8 mouse cellular contexts compared by ENCODE assay signal in the genomic region with DNA sequence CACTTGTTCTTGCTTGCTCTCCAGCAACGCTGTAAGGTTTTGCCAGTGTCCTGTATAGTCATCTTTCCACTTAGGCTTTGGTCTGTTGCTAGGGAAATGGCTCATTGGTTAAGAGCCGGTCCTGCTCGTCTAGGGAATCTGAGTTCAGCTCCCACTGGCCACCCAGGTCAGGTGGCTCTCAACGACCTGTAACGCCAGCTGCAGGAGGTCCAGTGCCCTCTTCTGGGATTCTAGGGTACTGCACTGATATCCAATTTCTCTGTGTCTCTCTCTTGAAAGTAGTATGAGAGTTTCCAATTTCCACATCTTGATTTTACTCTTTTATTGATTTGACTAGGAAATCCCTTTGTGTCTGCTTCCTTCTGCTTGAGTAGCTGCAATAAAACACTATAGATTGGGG. TPM values are rescaled to one million over a fixed set of nuclear protein-coding genes. Genes with fewer than 3 reads are reported as not detected.
A peak's percentile ranks its signal among the peaks of the same experiment; 100 is the strongest.
DNase-seq lines count a peak whose midpoint lies in the region; TF ChIP-seq lines count a peak whose summit lies in the region.
"Had no signal": no experiment of that assay in that cellular context is flagged by ENCODE, and none has a peak within 500 bp of the region (broad histone marks: within the 10 kb centered on the region; RNA-seq: fewer than 3 reads in every experiment).

No protein-coding gene starts in this region.

- DNase-seq in left cerebral cortex, adult 18-20 months (ENCODE audit: low spot score in 2 of 2): peak; percentile 12 to 33
- no peak for DNase-seq in left cerebral cortex, postnatal 14 days (ENCODE audit: low spot score in 2 of 2)
- DNase-seq in ES-CJ7 (ENCODE audit: low read depth, low spot score): peak; percentile 64
- DNase-seq in adrenal gland, postnatal 14 days: peak; percentile 39
- DNase-seq in embryo, embryonic 9.5 days (ENCODE audit: extremely low spot score): peak; percentile 31
- DNase-seq in thymus, adult 2 months: peak; percentile 63
- no peak for DNase-seq in right cerebral cortex, postnatal 10 days (ENCODE audit: low spot score in 2 of 2)

- no peak for TF ChIP-seq POLR2A in thymus, adult 2 months (IDR thresholded peaks at IDR 0.05; ENCODE audit: control insufficient read depth, extremely low read depth, insufficient read depth, low read length, poor library complexity)

- no peaks in the 10 kb centered on the region for H3K36me3 ChIP-seq in thymus, adult 2 months (ENCODE audit: control insufficient read depth, insufficient read depth, low read length)
- H3K36me3 ChIP-seq: heart, embryonic 13.5 days had no signal

- 40% methylated on average over 5 of the region's 5 CpGs for WGBS in thymus, adult 2 months

- H3K27me3 ChIP-seq in thymus, adult 2 months (ENCODE audit: control insufficient read depth, insufficient read depth, low read length): no peaks in the 10 kb centered on the region
- H3K27me3 ChIP-seq: heart, embryonic 13.5 days had no signal

- intact Hi-C loops in left cerebral cortex, postnatal 14 days (cut with DNase I): loop anchor here (5.0 kb wide), 1 partner anchor 72 kb away; no protein-coding TSS in a partner anchor

- no peak overlapping the region for H3K4me3 ChIP-seq in thymus, adult 2 months (ENCODE audit: control insufficient read depth, insufficient read depth, low read length)
- H3K4me3 ChIP-seq: heart, embryonic 13.5 days had no signal

- no peaks in the 10 kb centered on the region for H3K4me1 ChIP-seq in thymus, adult 2 months (replicated peaks; ENCODE audit: control insufficient read depth, insufficient read depth, low read length)
- H3K4me1 ChIP-seq: heart, embryonic 13.5 days had no signal

- no peak overlapping the region for H3K27ac ChIP-seq in thymus, adult 2 months (ENCODE audit: control insufficient read depth, insufficient read depth, low read length)
- H3K27ac ChIP-seq: heart, embryonic 13.5 days had no signal

- peak; percentile 74; the same call in 1 of the 2 replicates for TF ChIP-seq CTCF in thymus, adult 2 months (IDR thresholded peaks at IDR 0.05; ENCODE audit: borderline replicate concordance, control insufficient read depth, extremely low read depth, insufficient read depth, low read length, poor library complexity)

RNA-seq across cellular contexts. Expression of a gene that starts 4.3 kb away (rescaled TPM):
- not detected for total RNA-seq in left cerebral cortex, adult 18-20 months (2021)
- total RNA-seq in left cerebral cortex, postnatal 14 days (2021): not detected
- not detected in 2 replicates for total RNA-seq in adrenal gland, postnatal 14 days (2021)
- polyA plus RNA-seq in thymus, adult 2 months (2012; rRNA removed): 0.22 and 0.27 TPM in 2 replicates
- polyA plus RNA-seq: heart, embryonic 13.5 days had no signal

RNA-seq across cellular contexts. Expression of a gene that starts 36.7 kb away (rescaled TPM):
- 10 to 100 TPM; 71.1 to 76.5 TPM for total RNA-seq in left cerebral cortex, adult 18-20 months (2021)
- total RNA-seq in left cerebral cortex, postnatal 14 days (2021): 10 to 100 TPM; 57.0 to 58.3 TPM
- total RNA-seq in adrenal gland, postnatal 14 days (2021): 1.4 and 2.1 TPM in 2 replicates
- polyA plus RNA-seq in thymus, adult 2 months (2012; rRNA removed): 20.5 and 20.9 TPM in 2 replicates

RNA-seq across cellular contexts. Expression of a gene that starts 50.7 kb away (rescaled TPM):
- 10 to 100 TPM; 38.7 to 41.3 TPM for total RNA-seq in left cerebral cortex, adult 18-20 months (2021)
- 10 to 100 TPM; 38.2 to 38.4 TPM for total RNA-seq in left cerebral cortex, postnatal 14 days (2021)
- 93.9 and 99.6 TPM in 2 replicates for total RNA-seq in adrenal gland, postnatal 14 days (2021)
- 18.0 and 22.2 TPM in 2 replicates for polyA plus RNA-seq in thymus, adult 2 months (2012; rRNA removed)

Comparison
In these comparisons a context has a peak if more than half of its experiments do, and no peak if none do; other contexts are left out.
1. DNase-seq: peak in left cerebral cortex, adult 18-20 months (2 of 2), ES-CJ7 (single experiment), adrenal gland, postnatal 14 days (single experiment), embryo, embryonic 9.5 days (single experiment) and thymus, adult 2 months (single experiment); none in left cerebral cortex, postnatal 14 days (0 of 2) and right cerebral cortex, postnatal 10 days (0 of 2).
2. RNA of a gene that starts 36.7 kb away (total RNA-seq): 71.1 to 76.5 TPM in left cerebral cortex, adult 18-20 months and 57.0 to 58.3 TPM in left cerebral cortex, postnatal 14 days; 1.4 to 2.1 TPM in adrenal gland, postnatal 14 days; every median in the first group is over 10 times any median in the second.